Mouse (Mus musculus) MEL-GATA-1-ER (cell line): ENCODE data around the gene Map3k9.

ENCODE experiments used
- DNase-seq: peaks from one replicate; pipeline ENCODE4 v3.0.0-alpha.2; 2012; ENCODE audit warnings: low read depth; ENCODE audit errors: extremely low read depth

The Map3k9 gene

GRCm38 (mm10) chr12:81787262-81787661 lies 6.3 kb upstream of the Map3k9 start:
- DNase-seq = peak; percentile 23

- no peak for DNase-seq
These were observed 2.3 kb upstream of the Map3k9 start for GRCm38 (mm10) chr12:81783301-81783700.

- DNase-seq = no peak
These were observed 1.6 kb upstream of the Map3k9 start for GRCm38 (mm10) chr12:81782606-81783005.

- no peak for DNase-seq
These were observed 493 bp downstream of the Map3k9 start for GRCm38 (mm10) chr12:81780271-81781093.

GRCm38 (mm10) chr12:81779831-81780230 lies 1.1 kb downstream of the Map3k9 start:
- DNase-seq = no peak

GRCm38 (mm10) chr12:81776191-81776590 lies 4.8 kb downstream of the Map3k9 start:
- peak; percentile 6 for DNase-seq

GRCm38 (mm10) chr12:81775641-81776040 lies 5.3 kb downstream of the Map3k9 start:
- DNase-seq = no peak

- no peak for DNase-seq
These were observed 6.8 kb downstream of the Map3k9 start for GRCm38 (mm10) chr12:81774186-81774585.

- DNase-seq = no peak
These were observed 11.5 kb downstream of the Map3k9 start for GRCm38 (mm10) chr12:81769458-81769857.

- DNase-seq = no peak
These were observed 15.6 kb downstream of the Map3k9 start for GRCm38 (mm10) chr12:81765386-81765785.

GRCm38 (mm10) chr12:81764370-81764769 lies 16.6 kb downstream of the Map3k9 start:
- DNase-seq = no peak

- DNase-seq = peak; percentile 62
These were observed 26.3 kb downstream of the Map3k9 start for GRCm38 (mm10) chr12:81754651-81755050.

- no peak for DNase-seq
These were observed 29.9 kb downstream of the Map3k9 start for GRCm38 (mm10) chr12:81751116-81751515.

- DNase-seq = no peak
These were observed 32.1 kb downstream of the Map3k9 start for GRCm38 (mm10) chr12:81748918-81749317.

GRCm38 (mm10) chr12:81748021-81748576 lies 32.9 kb downstream of the Map3k9 start:
- DNase-seq = no peak

- no peak for DNase-seq
These were observed 34.5 kb downstream of the Map3k9 start for GRCm38 (mm10) chr12:81746400-81747024.

GRCm38 (mm10) chr12:81735246-81736070 lies 45.5 kb downstream of the Map3k9 start:
- DNase-seq = no peak

- no peak for DNase-seq
These were observed 54.6 kb downstream of the Map3k9 start for GRCm38 (mm10) chr12:81726246-81726822.

- no peak for DNase-seq
These were observed 56.2 kb downstream of the Map3k9 start for GRCm38 (mm10) chr12:81724776-81725175.

- DNase-seq = no peak
These were observed 57.6 kb downstream of the Map3k9 start for GRCm38 (mm10) chr12:81723375-81723774.

- DNase-seq = peak; percentile 67
These were observed 61.3 kb downstream of the Map3k9 start for GRCm38 (mm10) chr12:81719715-81720114.
